Mouse (Mus musculus) MEL (cell line): ENCODE results near the gene Aldh1b1. TPM values are rescaled to one million over a fixed set of nuclear protein-coding genes. Genes with fewer than 3 reads are reported as not detected.
A peak's percentile ranks its signal among the peaks of the same experiment; 100 is the strongest.

ENCODE experiments used
- DNase-seq: peaks from one replicate; pipeline ENCODE4 v3.0.0; 2011; ENCODE audit warnings: low read depth, low spot score
- H3K27ac ChIP-seq: 2 replicates; pipeline ENCODE4 v1.5.1; 2012; ENCODE audit warnings: low read depth, mild to moderate bottlenecking, control low read depth, low read length, moderate library complexity; ENCODE audit not compliant: control insufficient read depth
- H3K27me3 ChIP-seq, 2 experiments: fragments of 150-350 bp in 1 of 2; sonication (generic) in 1 of 2; 2 replicates each; pipeline ENCODE4 v1.6.1; 2012; ENCODE audit warnings: low read length in 2 of 2, mild to moderate bottlenecking in 2 of 2, improper control_type of control experiment in 1 of 2, moderate library complexity in 1 of 2; ENCODE audit not compliant: insufficient read depth in 2 of 2, control insufficient read depth in 1 of 2
- H3K36me3 ChIP-seq, 2 experiments: 2 replicates each; pipeline ENCODE4 v1.6.1; 2012 to 2014; ENCODE audit warnings: low read length in 2 of 2, improper control_type of control experiment in 1 of 2, inconsistent platforms in 1 of 2, mild to moderate bottlenecking in 1 of 2; ENCODE audit not compliant: insufficient read depth in 2 of 2, control insufficient read depth in 1 of 2
- H3K4me1 ChIP-seq, 2 experiments: fragments of 150-350 bp in 1 of 2; sonication (generic) in 1 of 2; 2 replicates each; pipeline ENCODE4 v1.6.1; 2012; ENCODE audit warnings: low read length in 2 of 2, improper control_type of control experiment in 1 of 2, mild to moderate bottlenecking in 1 of 2; ENCODE audit not compliant: insufficient read depth in 2 of 2, control insufficient read depth in 1 of 2
- H3K4me3 ChIP-seq, 2 experiments: fragments of 150-350 bp in 1 of 2; sonication (generic) in 1 of 2; 2 replicates each; pipeline ENCODE4 v1.5.1; 2012; ENCODE audit warnings: low read depth in 2 of 2, low read length in 2 of 2, mild to moderate bottlenecking in 2 of 2, moderate library complexity in 2 of 2, control low read depth in 1 of 2, improper control_type of control experiment in 1 of 2; ENCODE audit not compliant: control insufficient read depth in 1 of 2, insufficient read depth in 1 of 2
- H3K79me2 ChIP-seq: 2 replicates; pipeline ENCODE4 v1.6.1; 2012; ENCODE audit warnings: mild to moderate bottlenecking, low read length, moderate library complexity; ENCODE audit not compliant: control insufficient read depth, poor library complexity, insufficient read depth
- H3K9ac ChIP-seq: 2 replicates; pipeline ENCODE4 v1.6.1; 2012; ENCODE audit warnings: low read depth, mild to moderate bottlenecking, control low read depth, low read length, moderate library complexity; ENCODE audit not compliant: control insufficient read depth, poor library complexity, severe bottlenecking
- H3K9me3 ChIP-seq: fragments of 150-350 bp; sonication (generic); replicated peaks from 2 replicates; pipeline ENCODE4 v1.6.1; 2012; ENCODE audit warnings: mild to moderate bottlenecking, low read length, improper control_type of control experiment, moderate library complexity; ENCODE audit not compliant: insufficient read depth
- CHD1 ChIP-seq: IDR thresholded peaks from 2 replicates; pipeline ENCODE4 v1.6.1; 2012; ENCODE audit warnings: low read depth, mild to moderate bottlenecking, inconsistent platforms, low read length, improper control_type of control experiment
- CHD2 ChIP-seq: IDR thresholded peaks from 2 replicates; pipeline ENCODE4 v1.6.1; 2011; ENCODE audit warnings: low read length, improper control_type of control experiment
- E2F4 ChIP-seq: IDR thresholded peaks from 2 replicates; pipeline ENCODE4 v1.6.1; 2011; ENCODE audit warnings: low read depth, low read length, improper control_type of control experiment, borderline replicate concordance
- ELF1 ChIP-seq: IDR thresholded peaks from 2 replicates; pipeline ENCODE4 v1.6.1; 2014; ENCODE audit warnings: low read depth, mild to moderate bottlenecking, inconsistent platforms, low read length, improper control_type of control experiment, moderate library complexity
- EP300 ChIP-seq, 2 experiments: IDR thresholded peaks; 2 replicates each; pipeline ENCODE4 v1.6.1; 2011; ENCODE audit warnings: improper control_type of control experiment in 2 of 2, low read length in 2 of 2, low read depth in 1 of 2, mild to moderate bottlenecking in 1 of 2
- ETS1 ChIP-seq: IDR thresholded peaks from 2 replicates; pipeline ENCODE4 v1.6.1; 2012; ENCODE audit warnings: low read depth, mild to moderate bottlenecking, inconsistent platforms, low read length, improper control_type of control experiment, moderate library complexity
- MEF2A ChIP-seq: IDR thresholded peaks from 2 replicates; pipeline ENCODE4 v1.6.1; 2014; ENCODE audit warnings: low read depth, mild to moderate bottlenecking, inconsistent platforms, low read length, improper control_type of control experiment; ENCODE audit not compliant: poor library complexity, insufficient replicate concordance, severe bottlenecking; ENCODE audit errors: extremely low read depth
- MXI1 ChIP-seq: IDR thresholded peaks from 2 replicates; pipeline ENCODE4 v1.6.1; 2011; ENCODE audit warnings: mild to moderate bottlenecking, low read depth, low read length, improper control_type of control experiment
- MYB ChIP-seq: IDR thresholded peaks from 2 replicates; pipeline ENCODE4 v1.6.1; 2011; ENCODE audit warnings: mild to moderate bottlenecking, low read depth, low read length, improper control_type of control experiment
- NELFE ChIP-seq: IDR thresholded peaks from 2 replicates; pipeline ENCODE4 v1.6.1; 2011; ENCODE audit warnings: low read depth, low read length, improper control_type of control experiment
- NRF1 ChIP-seq: IDR thresholded peaks from 2 replicates; pipeline ENCODE4 v1.6.1; 2014; ENCODE audit warnings: low read depth, mild to moderate bottlenecking, inconsistent platforms, low read length, improper control_type of control experiment, moderate library complexity; ENCODE audit not compliant: poor library complexity, insufficient read depth, severe bottlenecking
- POLR2A ChIP-seq, 2 experiments: IDR thresholded peaks; 2 replicates each; pipeline ENCODE4 v1.6.1; 2011 to 2012; ENCODE audit warnings: low read length in 2 of 2, mild to moderate bottlenecking in 2 of 2, control low read depth in 1 of 2, improper control_type of control experiment in 1 of 2, low read depth in 1 of 2, moderate library complexity in 1 of 2; ENCODE audit not compliant: control insufficient read depth in 1 of 2, insufficient read depth in 1 of 2, poor library complexity in 1 of 2
- SIN3A ChIP-seq: IDR thresholded peaks from 2 replicates; pipeline ENCODE4 v1.6.1; 2012; ENCODE audit warnings: low read length, improper control_type of control experiment, inconsistent platforms
- SMC3 ChIP-seq: IDR thresholded peaks from 2 replicates; pipeline ENCODE4 v1.6.1; 2011; ENCODE audit warnings: low read depth, low read length, improper control_type of control experiment
- TCF12 ChIP-seq: IDR thresholded peaks from 2 replicates; pipeline ENCODE4 v1.6.1; 2014; ENCODE audit warnings: low read depth, mild to moderate bottlenecking, inconsistent platforms, low read length, improper control_type of control experiment, moderate library complexity
- UBTF ChIP-seq: IDR thresholded peaks from 2 replicates; pipeline ENCODE4 v1.6.1; 2012; ENCODE audit warnings: low read depth, mild to moderate bottlenecking, inconsistent platforms, low read length, improper control_type of control experiment, moderate library complexity, borderline replicate concordance; ENCODE audit not compliant: insufficient read depth
- USF2 ChIP-seq, 2 experiments: IDR thresholded peaks; 2 replicates each; pipeline ENCODE4 v1.6.1; 2011 to 2012; ENCODE audit warnings: improper control_type of control experiment in 2 of 2, low read length in 2 of 2, borderline replicate concordance in 1 of 2, inconsistent platforms in 1 of 2, low read depth in 1 of 2, mild to moderate bottlenecking in 1 of 2; ENCODE audit not compliant: insufficient read depth in 1 of 2
- ZKSCAN1 ChIP-seq: IDR thresholded peaks from 2 replicates; pipeline ENCODE4 v1.6.1; 2012; ENCODE audit warnings: low read depth, mild to moderate bottlenecking, inconsistent platforms, low read length, improper control_type of control experiment, moderate library complexity
- ZMIZ1 ChIP-seq: IDR thresholded peaks from 2 replicates; pipeline ENCODE4 v1.6.1; 2012; ENCODE audit warnings: low read depth, mild to moderate bottlenecking, inconsistent platforms, low read length, improper control_type of control experiment, moderate library complexity
- ZNF384 ChIP-seq: IDR thresholded peaks from 2 replicates; pipeline ENCODE4 v1.6.1; 2012; ENCODE audit warnings: low read depth, mild to moderate bottlenecking, inconsistent platforms, low read length, improper control_type of control experiment
- polyA plus RNA-seq, 2 experiments: library from polyadenylated mRNA; stranded (reverse) in 1 of 2; unstranded in 1 of 2; fragments of >175 nt in 1 of 2; fragments of >200 nt in 1 of 2; gene quantifications; 2 replicates each; pipeline versions ENCODE4 v1.2.1 to v1.2.4; 2012; ENCODE audit warnings: low replicate concordance in 2 of 2, low read depth in 1 of 2; ENCODE audit not compliant: insufficient read length in 2 of 2, insufficient read depth in 1 of 2, missing spikeins in 1 of 2
- total RNA-seq: library from RNA; depleted of rRNA; stranded (reverse); fragments of 300-350 nt; gene quantifications from 2 replicates; pipeline ENCODE4 v1.2.3, GENCODE M21; 2012

The Aldh1b1 gene
- total and polyA plus RNA-seq, 3 experiments, result 1.9 to 2.1 TPM; not detected in 1

DNA sequence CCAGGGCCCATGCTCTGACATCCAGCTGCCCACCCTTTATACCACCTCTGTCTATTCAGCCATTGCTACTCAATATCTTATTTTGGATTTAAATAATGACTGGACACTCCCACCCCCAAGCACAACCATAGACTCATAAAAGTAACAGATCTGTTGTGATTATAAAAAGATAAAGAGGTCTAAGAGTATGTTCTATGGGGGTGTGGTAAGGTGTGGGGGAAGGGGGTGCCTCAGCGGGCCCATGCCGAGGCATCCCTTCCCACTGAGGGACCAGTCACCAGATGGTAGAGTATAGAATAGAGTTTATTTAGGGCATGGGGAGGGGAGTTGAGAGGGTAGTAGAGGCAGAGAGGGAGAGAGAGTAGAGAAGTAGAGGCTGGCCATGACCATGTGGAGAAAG is 8.8 kb upstream of the Aldh1b1 start:
- no peak overlapping the region for H3K4me3 ChIP-seq
- peaks cover 0 to 12% of the 10 kb centered on the region in 2 experiments; a peak in 2 of 4 replicates for H3K36me3 ChIP-seq
- H3K9ac ChIP-seq, result no peak overlapping the region
- peaks cover 11 to 19% of the 10 kb centered on the region in 2 experiments for H3K4me1 ChIP-seq
- no peak overlapping the region for H3K27ac ChIP-seq
- H3K79me2 ChIP-seq, result no peaks in the 10 kb centered on the region
- DNase-seq, result no peak
- H3K9me3 ChIP-seq, result no peaks in the 10 kb centered on the region
- H3K27me3 ChIP-seq, result peaks cover 0 to 2% of the 10 kb centered on the region in 2 experiments; a peak in 1 of 4 replicates
- no peak for TF ChIP-seq ELF1
- TF ChIP-seq UBTF, result no peak
- no peak for TF ChIP-seq CHD2
- TF ChIP-seq ETS1, result no peak
- TF ChIP-seq EP300 (IDR thresholded peaks at IDR 0.05; ENCODE audit: low read depth in 1 of 2, low read length in 2 of 2), result no peak

DNA sequence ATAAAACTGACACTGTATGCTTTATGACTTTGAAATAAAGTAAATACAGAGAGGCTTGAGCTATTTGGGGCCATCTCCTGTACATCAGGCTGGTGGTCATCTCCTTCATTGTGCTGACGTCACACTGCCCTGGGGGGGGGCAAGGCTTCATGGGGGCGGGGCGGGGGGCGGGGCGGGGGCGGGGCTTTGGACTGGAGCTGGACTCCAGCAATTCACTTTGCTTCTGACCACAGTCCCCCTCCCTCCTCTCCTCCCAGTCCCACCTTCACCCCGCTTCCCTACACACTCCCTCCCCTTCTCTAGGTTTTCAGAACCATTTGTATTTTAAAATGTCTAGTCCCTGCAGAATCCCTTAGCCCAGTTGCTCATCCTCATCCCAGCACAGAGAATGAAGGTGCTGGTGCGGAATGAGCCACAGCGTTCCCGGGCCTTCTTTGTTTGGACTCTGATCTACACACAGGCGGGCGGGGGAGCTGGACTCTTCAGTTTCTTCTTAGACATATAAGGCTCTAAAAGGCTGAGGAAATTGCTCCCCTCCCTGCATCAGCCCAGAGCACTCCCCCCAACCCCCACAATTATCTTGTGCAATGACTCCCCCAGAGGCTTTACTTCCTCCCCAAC is 3.5 kb upstream of the Aldh1b1 start:
- DNase-seq, result peak; percentile 26
- H3K9ac ChIP-seq, result peak overlapping the region; percentile 46
- H3K79me2 ChIP-seq, result no peaks in the 10 kb centered on the region
- TF ChIP-seq MYB (no peak), TCF12 (no peak), E2F4 (no peak), ZKSCAN1 (no peak), SMC3 (no peak), USF2 (IDR thresholded peaks at IDR 0.05; ENCODE audit: borderline replicate concordance in 1 of 2, insufficient read depth in 1 of 2, low read depth in 1 of 2, low read length in 2 of 2) (no peak), CHD1 (no peak), ZNF384 (no peak), POLR2A (IDR thresholded peaks at IDR 0.05; ENCODE audit: control insufficient read depth in 1 of 2, insufficient read depth in 1 of 2, low read depth in 1 of 2, low read length in 2 of 2, poor library complexity in 1 of 2) (no peak), ZMIZ1 (no peak), NRF1 (no peak), MEF2A (no peak), MXI1 (no peak), EP300 (IDR thresholded peaks at IDR 0.05; ENCODE audit: low read depth in 1 of 2, low read length in 2 of 2) (no peak), SIN3A (no peak), NELFE (no peak), UBTF (no peak)
- H3K27ac ChIP-seq, result no peak overlapping the region
- no peaks in the 10 kb centered on the region for H3K9me3 ChIP-seq
- peaks cover 0 to 4% of the 10 kb centered on the region in 2 experiments; a peak in 2 of 4 replicates for H3K27me3 ChIP-seq
- peaks cover 6 to 16% of the 10 kb centered on the region in 2 experiments for H3K4me1 ChIP-seq
- H3K36me3 ChIP-seq, result peaks cover 0 to 7% of the 10 kb centered on the region in 2 experiments; a peak in 2 of 4 replicates
- peak overlapping the region; percentile 37 to 44 for H3K4me3 ChIP-seq
